Mouse (Mus musculus) ZHBTc4 (cell line): ENCODE measurements around the gene Pnpla5.

ENCODE experiments used
- DNase-seq: peaks from one replicate; pipeline ENCODE4 v3.0.0-alpha.2; 2011; ENCODE audit warnings: low read depth, low spot score

Gene Pnpla5

GRCm38 (mm10) chr15:84120612-84121011 is 2.4 kb downstream of the Pnpla5 start:
- peak; percentile 87 for DNase-seq

- DNase-seq: no peak
Measured at GRCm38 (mm10) chr15:84116466-84116865, 6.5 kb downstream of the Pnpla5 start.

GRCm38 (mm10) chr15:84115727-84116126 is 7.2 kb downstream of the Pnpla5 start:
- no peak for DNase-seq

- DNase-seq: no peak
Measured at GRCm38 (mm10) chr15:84113873-84114272, 9.1 kb downstream of the Pnpla5 start.

- DNase-seq: peak; percentile 50
Measured at GRCm38 (mm10) chr15:84108899-84109298, 14.1 kb downstream of the Pnpla5 start.

- no peak for DNase-seq
Measured at GRCm38 (mm10) chr15:84105924-84106500, 17.0 kb downstream of the Pnpla5 start.

GRCm38 (mm10) chr15:84105105-84105923 is 17.7 kb downstream of the Pnpla5 start, which contains the start of gene Sult4a1:
Gene Sult4a1, minus strand, starts transcription at chr15:84105754.
- DNase-seq: peak; percentile 54

- DNase-seq: no peak
Measured at GRCm38 (mm10) chr15:84104626-84105025, 18.3 kb downstream of the Pnpla5 start.

GRCm38 (mm10) chr15:84097536-84097935 is 25.4 kb downstream of the Pnpla5 start:
- DNase-seq: peak; percentile 56

- no peak for DNase-seq
Measured at GRCm38 (mm10) chr15:84096051-84096450, 26.9 kb downstream of the Pnpla5 start.

- no peak for DNase-seq
Measured at GRCm38 (mm10) chr15:84094921-84095320, 28.1 kb downstream of the Pnpla5 start.

GRCm38 (mm10) chr15:84086775-84087174 is 36.2 kb downstream of the Pnpla5 start:
- peak; percentile 87 for DNase-seq

- peak; percentile 68 for DNase-seq
Measured at GRCm38 (mm10) chr15:84086364-84086763, 36.6 kb downstream of the Pnpla5 start.

GRCm38 (mm10) chr15:84080069-84080468 is 42.9 kb downstream of the Pnpla5 start:
- no peak for DNase-seq

GRCm38 (mm10) chr15:84079519-84079918 is 43.5 kb downstream of the Pnpla5 start:
- DNase-seq: no peak

GRCm38 (mm10) chr15:84078667-84079066 is 44.3 kb downstream of the Pnpla5 start:
- no peak for DNase-seq

- DNase-seq: no peak
Measured at GRCm38 (mm10) chr15:84077151-84077550, 45.8 kb downstream of the Pnpla5 start.

- peak; percentile 65 for DNase-seq
Measured at GRCm38 (mm10) chr15:84074705-84075185, 48.2 kb downstream of the Pnpla5 start.

- peak; percentile 90 for DNase-seq
Measured at GRCm38 (mm10) chr15:84073911-84074704, 48.9 kb downstream of the Pnpla5 start.

- peak; percentile 65 for DNase-seq
Measured at GRCm38 (mm10) chr15:84073058-84073457, 49.9 kb downstream of the Pnpla5 start.

GRCm38 (mm10) chr15:84072226-84072625 is 50.7 kb downstream of the Pnpla5 start:
- DNase-seq: peak; percentile 80

- peak; percentile 63 for DNase-seq
Measured at GRCm38 (mm10) chr15:84070116-84070676, 52.8 kb downstream of the Pnpla5 start.
